Mouse (Mus musculus) erythroblast, adult 5-6 weeks (primary cell): ENCODE results near the gene Sin3a. TPM values are rescaled to one million over a fixed set of nuclear protein-coding genes. Genes with fewer than 3 reads are reported as not detected.

Experiments used
- ATAC-seq: replicated peaks from 2 replicates; pipeline ENCODE4 v1.8.0; 2016; ENCODE audit warnings: moderate number of reproducible peaks, mild to moderate bottlenecking, moderate TSS enrichment, inconsistent platforms; ENCODE audit not compliant: poor library complexity, low FRiP score, severe bottlenecking
- total RNA-seq, 2 experiments: library from RNA; stranded (forward) in 1 of 2; stranded (reverse) in 1 of 2; fragments of 150-400 nt in 1 of 2; fragments of 200-764, 138-1000 nt in 1 of 2; gene quantifications; 2 replicates each; pipeline versions ENCODE4 v1.2.3 to v1.2.4; 2015 to 2017; ENCODE audit warnings: low replicate concordance in 2 of 2

The Sin3a gene
- total RNA-seq (2015; ENCODE audit: low replicate concordance) (23.8 and 29.8 TPM in 2 replicates), total RNA-seq (2017; ENCODE audit: low replicate concordance) (24.5 and 35.1 TPM in 2 replicates)

- ATAC-seq: peak; percentile 38
These were observed at the start of gene Sin3a for GRCm38 (mm10) chr9:57071801-57072351. Gene Sin3a, plus strand, starts transcription at chr9:57072040.

- ATAC-seq: no peak
These were observed 40.1 kb upstream of the Sin3a start for GRCm38 (mm10) chr9:57031756-57032155.

- ATAC-seq: peak; percentile 66; the same call in 1 of the 2 replicates
These were observed 15.6 kb upstream of the Sin3a start for GRCm38 (mm10) chr9:57056237-57056636.

GRCm38 (mm10) chr9:57064164-57064563, 7.7 kb upstream of the Sin3a start:
- no peak for ATAC-seq

- ATAC-seq: no peak
These were observed 3.6 kb upstream of the Sin3a start for GRCm38 (mm10) chr9:57068266-57068665.

GRCm38 (mm10) chr9:57070262-57070661, 1.6 kb upstream of the Sin3a start:
- ATAC-seq: peak; percentile 29; the same call in 1 of the 2 replicates

GRCm38 (mm10) chr9:57070800-57071545, 867 bp upstream of the Sin3a start:
- ATAC-seq: no peak

GRCm38 (mm10) chr9:57072526-57072988, 717 bp downstream of the Sin3a start:
- ATAC-seq: no peak

GRCm38 (mm10) chr9:57072989-57073789, 1.3 kb downstream of the Sin3a start:
- ATAC-seq: peak; percentile 52

GRCm38 (mm10) chr9:57073790-57074094, 1.9 kb downstream of the Sin3a start:
- ATAC-seq: no peak

GRCm38 (mm10) chr9:57074171-57074821, 2.5 kb downstream of the Sin3a start:
- ATAC-seq: no peak

GRCm38 (mm10) chr9:57074822-57075603, 3.2 kb downstream of the Sin3a start:
- ATAC-seq: peak; percentile 32

GRCm38 (mm10) chr9:57075681-57076381, 4.0 kb downstream of the Sin3a start:
- peak; percentile 66 for ATAC-seq

- peak; percentile 31 for ATAC-seq
These were observed 5.1 kb downstream of the Sin3a start for GRCm38 (mm10) chr9:57076701-57077660.

GRCm38 (mm10) chr9:57082236-57082635, 10.4 kb downstream of the Sin3a start:
- no peak for ATAC-seq

GRCm38 (mm10) chr9:57117261-57117755, 45.5 kb downstream of the Sin3a start:
- no peak for ATAC-seq

GRCm38 (mm10) chr9:57129641-57130040, 57.8 kb downstream of the Sin3a start:
- no peak for ATAC-seq
